Mouse (Mus musculus) olfactory bulb, adult 2 months (tissue): ENCODE data around the gene Impg1.

Source experiments
- CTCF ChIP-seq: fragments of 200-500 bp; IDR thresholded peaks from 2 replicates; pipeline ENCODE4 v1.5.1; 2012; ENCODE audit warnings: low read depth, mild to moderate bottlenecking, low read length, moderate library complexity; ENCODE audit not compliant: insufficient read depth
- POLR2A ChIP-seq: fragments of 200-500 bp; IDR thresholded peaks from 2 replicates; pipeline ENCODE4 v1.6.1; 2012; ENCODE audit warnings: mild to moderate bottlenecking, low read depth, low read length, moderate library complexity; ENCODE audit not compliant: insufficient read depth

GRCm38 (mm10) chr9:80504496-80505012 is 39.3 kb upstream of the Impg1 start:
- TF ChIP-seq POLR2A (no peak), CTCF (no peak)
